Mouse (Mus musculus) cortical plate, adult 2 months (tissue): ENCODE results near the gene Ldlrap1.

ENCODE experiments used
- CTCF ChIP-seq: fragments of 200-500 bp; IDR thresholded peaks from 2 replicates; pipeline ENCODE4 v1.5.1; 2011; ENCODE audit warnings: mild to moderate bottlenecking, control low read depth, low read length; ENCODE audit not compliant: insufficient read depth; ENCODE audit errors: extremely low read depth
- POLR2A ChIP-seq: fragments of 200-500 bp; IDR thresholded peaks from 2 replicates; pipeline ENCODE4 v1.6.1; 2011; ENCODE audit warnings: mild to moderate bottlenecking, low read length, control low read depth; ENCODE audit not compliant: insufficient read depth; ENCODE audit errors: extremely low read depth

DNA sequence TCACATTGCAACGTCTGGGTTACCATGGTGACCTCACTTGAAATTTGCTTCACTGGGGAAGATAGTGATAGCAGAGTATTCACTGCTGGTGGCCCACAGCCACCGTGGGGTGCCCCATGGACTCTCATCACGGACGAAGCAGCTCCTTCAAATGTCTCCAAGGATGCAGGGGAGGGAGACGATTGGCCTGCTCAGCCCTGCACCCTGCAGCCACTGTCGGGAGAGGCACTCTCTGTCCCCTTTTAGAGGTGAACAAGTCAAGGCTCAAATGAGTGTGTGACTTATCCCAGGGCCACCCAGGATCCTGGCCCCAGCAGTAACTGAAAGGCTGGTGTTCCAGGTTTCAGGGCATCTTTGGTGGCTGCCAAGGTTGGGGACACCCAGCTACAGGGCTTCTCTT is 23.9 kb upstream of the Ldlrap1 start:
- no peak for TF ChIP-seq POLR2A
- no peak for TF ChIP-seq CTCF
